Mouse (Mus musculus): ENCODE measurements around the gene Acap2. TPM values are rescaled to one million over a fixed set of nuclear protein-coding genes. Genes with fewer than 3 reads are reported as not detected.

The Acap2 gene
- polyA plus RNA-seq, 1 experiment, result 6.3 TPM

GRCm38 (mm10) chr16:31213463-31213862 is 12.4 kb upstream of the Acap2 start:
- Histone ChIP-seq H3K27me3 (ENCODE audit: control insufficient read depth, insufficient read depth, insufficient read length) (no peaks in the 10 kb centered on the region), H3ac (ENCODE audit: control insufficient read depth, insufficient read length) (no peak overlapping the region), H3K36me3 (ENCODE audit: control insufficient read depth, insufficient read depth) (no peaks in the 10 kb centered on the region), H3K79me2 (ENCODE audit: control insufficient read depth, insufficient read depth) (no peaks in the 10 kb centered on the region), H3K4me2 (ENCODE audit: low read depth) (no peak overlapping the region), H3K4me3 (no peak overlapping the region)
- TF ChIP-seq MAX (IDR thresholded peaks at IDR 0.05; ENCODE audit: low read depth) (no peak), MYOD1 (IDR thresholded peaks at IDR 0.05; ENCODE audit: control insufficient read depth in 1 of 3, insufficient read length in 2 of 3, low read depth in 2 of 3) (peak in 2 of 3 experiments; percentile 33 to 56), REST (IDR thresholded peaks at IDR 0.05; ENCODE audit: insufficient read depth, insufficient read length) (no peak), MYOG (IDR thresholded peaks at IDR 0.05; ENCODE audit: control insufficient read depth in 1 of 3, insufficient read depth in 1 of 3, insufficient read length in 2 of 3, low read depth in 2 of 3) (peak in 1 of 3 experiments; percentile 28)

- no peaks in the 10 kb centered on the region for H3K36me3 ChIP-seq (ENCODE audit: control insufficient read depth, insufficient read depth)
- H3K4me3 ChIP-seq, result no peak overlapping the region
- H3ac ChIP-seq (ENCODE audit: control insufficient read depth, insufficient read length), result no peak overlapping the region
- no peak for TF ChIP-seq POLR2AphosphoS2 (IDR thresholded peaks at IDR 0.05; ENCODE audit: insufficient read length, low read depth)
- TF ChIP-seq SRF (IDR thresholded peaks at IDR 0.05; ENCODE audit: control insufficient read depth, insufficient read length, low read depth), result no peak
- no peak for TF ChIP-seq CEBPB (IDR thresholded peaks at IDR 0.05; ENCODE audit: insufficient read depth, poor library complexity, severe bottlenecking)
- H3K79me2 ChIP-seq (ENCODE audit: control insufficient read depth, insufficient read depth), result no peaks in the 10 kb centered on the region
- no peaks in the 10 kb centered on the region for H3K27me3 ChIP-seq (ENCODE audit: control insufficient read depth, insufficient read depth, insufficient read length)
- H3K4me2 ChIP-seq (ENCODE audit: low read depth), result no peak overlapping the region
Measured at GRCm38 (mm10) chr16:31211503-31211902, 10.5 kb upstream of the Acap2 start.

- Histone ChIP-seq H3K27me3 (ENCODE audit: control insufficient read depth, insufficient read depth, insufficient read length) (no peaks in the 10 kb centered on the region), H3K79me2 (ENCODE audit: control insufficient read depth, insufficient read depth) (no peaks in the 10 kb centered on the region), H3K4me2 (ENCODE audit: low read depth) (no peak overlapping the region), H3K36me3 (ENCODE audit: control insufficient read depth, insufficient read depth) (no peaks in the 10 kb centered on the region), H3ac (ENCODE audit: control insufficient read depth, insufficient read length) (no peak overlapping the region), H3K4me3 (no peak overlapping the region)
- TF ChIP-seq TCF3 (IDR thresholded peaks at IDR 0.05; ENCODE audit: insufficient read length, low read depth) (no peak), TCF12 (IDR thresholded peaks at IDR 0.05; ENCODE audit: insufficient read depth, poor library complexity, severe bottlenecking) (no peak), SRF (IDR thresholded peaks at IDR 0.05; ENCODE audit: control insufficient read depth, insufficient read length, low read depth) (no peak), E2F4 (IDR thresholded peaks at IDR 0.05; ENCODE audit: insufficient read depth) (no peak), MAX (IDR thresholded peaks at IDR 0.05; ENCODE audit: low read depth) (no peak), USF1 (IDR thresholded peaks at IDR 0.05; ENCODE audit: low read depth) (no peak), REST (IDR thresholded peaks at IDR 0.05; ENCODE audit: insufficient read depth, insufficient read length) (no peak), CEBPB (IDR thresholded peaks at IDR 0.05; ENCODE audit: insufficient read depth, poor library complexity, severe bottlenecking) (no peak), MYOG (IDR thresholded peaks at IDR 0.05; ENCODE audit: control insufficient read depth in 1 of 3, insufficient read depth in 1 of 3, insufficient read length in 2 of 3, low read depth in 2 of 3) (no peak), MYOD1 (IDR thresholded peaks at IDR 0.05; ENCODE audit: control insufficient read depth in 1 of 3, insufficient read length in 2 of 3, low read depth in 2 of 3) (no peak), POLR2A (IDR thresholded peaks at IDR 0.05; ENCODE audit: insufficient read length, low read depth) (no peak), POLR2AphosphoS2 (IDR thresholded peaks at IDR 0.05; ENCODE audit: insufficient read length, low read depth) (no peak)
Measured at GRCm38 (mm10) chr16:31210453-31210852, 9.4 kb upstream of the Acap2 start.

- H3K4me3 ChIP-seq, result no peak overlapping the region
- no peak overlapping the region for H3ac ChIP-seq (ENCODE audit: control insufficient read depth, insufficient read length)
- H3K4me2 ChIP-seq (ENCODE audit: low read depth), result peak overlapping the region; percentile 6
- TF ChIP-seq SRF (IDR thresholded peaks at IDR 0.05; ENCODE audit: control insufficient read depth, insufficient read length, low read depth), result no peak
- TF ChIP-seq POLR2AphosphoS2 (IDR thresholded peaks at IDR 0.05; ENCODE audit: insufficient read length, low read depth), result no peak
- no peak for TF ChIP-seq USF1 (IDR thresholded peaks at IDR 0.05; ENCODE audit: low read depth)
- TF ChIP-seq TCF12 (IDR thresholded peaks at IDR 0.05; ENCODE audit: insufficient read depth, poor library complexity, severe bottlenecking), result no peak
- no peak for TF ChIP-seq TCF3 (IDR thresholded peaks at IDR 0.05; ENCODE audit: insufficient read length, low read depth)
- TF ChIP-seq MYOG (IDR thresholded peaks at IDR 0.05; ENCODE audit: control insufficient read depth in 1 of 3, insufficient read depth in 1 of 3, insufficient read length in 2 of 3, low read depth in 2 of 3), result peak in 2 of 3 experiments; percentile 11 to 46
- TF ChIP-seq MYOD1 (IDR thresholded peaks at IDR 0.05; ENCODE audit: control insufficient read depth in 1 of 3, insufficient read length in 2 of 3, low read depth in 2 of 3), result peak in 1 of 3 experiments; percentile 75
- TF ChIP-seq REST (IDR thresholded peaks at IDR 0.05; ENCODE audit: insufficient read depth, insufficient read length), result no peak
- no peak for TF ChIP-seq POLR2A (IDR thresholded peaks at IDR 0.05; ENCODE audit: insufficient read length, low read depth)
- TF ChIP-seq MAX (IDR thresholded peaks at IDR 0.05; ENCODE audit: low read depth), result no peak
- H3K36me3 ChIP-seq (ENCODE audit: control insufficient read depth, insufficient read depth), result no peaks in the 10 kb centered on the region
- H3K79me2 ChIP-seq (ENCODE audit: control insufficient read depth, insufficient read depth), result no peaks in the 10 kb centered on the region
- H3K27me3 ChIP-seq (ENCODE audit: control insufficient read depth, insufficient read depth, insufficient read length), result no peaks in the 10 kb centered on the region
Measured at GRCm38 (mm10) chr16:31209911-31210310, 8.9 kb upstream of the Acap2 start.

GRCm38 (mm10) chr16:31205726-31206125 is 4.7 kb upstream of the Acap2 start:
- no peak overlapping the region for H3ac ChIP-seq (ENCODE audit: control insufficient read depth, insufficient read length)
- no peaks in the 10 kb centered on the region for H3K27me3 ChIP-seq (ENCODE audit: control insufficient read depth, insufficient read depth, insufficient read length)
- TF ChIP-seq TCF3 (IDR thresholded peaks at IDR 0.05; ENCODE audit: insufficient read length, low read depth) (no peak), SRF (IDR thresholded peaks at IDR 0.05; ENCODE audit: control insufficient read depth, insufficient read length, low read depth) (no peak), CEBPB (IDR thresholded peaks at IDR 0.05; ENCODE audit: insufficient read depth, poor library complexity, severe bottlenecking) (no peak), REST (IDR thresholded peaks at IDR 0.05; ENCODE audit: insufficient read depth, insufficient read length) (no peak), MYOD1 (IDR thresholded peaks at IDR 0.05; ENCODE audit: control insufficient read depth in 1 of 3, insufficient read length in 2 of 3, low read depth in 2 of 3) (no peak), POLR2AphosphoS2 (IDR thresholded peaks at IDR 0.05; ENCODE audit: insufficient read length, low read depth) (no peak), TCF12 (IDR thresholded peaks at IDR 0.05; ENCODE audit: insufficient read depth, poor library complexity, severe bottlenecking) (no peak), MYOG (IDR thresholded peaks at IDR 0.05; ENCODE audit: control insufficient read depth in 1 of 3, insufficient read depth in 1 of 3, insufficient read length in 2 of 3, low read depth in 2 of 3) (no peak), POLR2A (IDR thresholded peaks at IDR 0.05; ENCODE audit: insufficient read length, low read depth) (no peak), MAX (IDR thresholded peaks at IDR 0.05; ENCODE audit: low read depth) (no peak), E2F4 (IDR thresholded peaks at IDR 0.05; ENCODE audit: insufficient read depth) (no peak), USF1 (IDR thresholded peaks at IDR 0.05; ENCODE audit: low read depth) (no peak)
- H3K79me2 ChIP-seq (ENCODE audit: control insufficient read depth, insufficient read depth), result no peaks in the 10 kb centered on the region
- H3K4me3 ChIP-seq, result no peak overlapping the region
- no peak overlapping the region for H3K4me2 ChIP-seq (ENCODE audit: low read depth)
- no peaks in the 10 kb centered on the region for H3K36me3 ChIP-seq (ENCODE audit: control insufficient read depth, insufficient read depth)
